Mouse (Mus musculus) neural tube, embryonic 14.5 days (tissue): ENCODE data around the gene Pjvk. TPM values are rescaled to one million over a fixed set of nuclear protein-coding genes. Genes with fewer than 3 reads are reported as not detected.

Source experiments
- ATAC-seq: fragments of 200-750 bp; cut with Nextera tagmentation; 2 replicates; pipeline ENCODE4 v1.8.0; 2017; ENCODE audit warnings: low read depth, mild to moderate bottlenecking, moderate TSS enrichment, moderate library complexity
- H3K27ac ChIP-seq: fragments of 300-500 bp; sonication (generic); 2 replicates; pipeline ENCODE4 v1.5.1; 2014; ENCODE audit warnings: low read depth, mild to moderate bottlenecking, control low read depth, low read length, moderate library complexity, mixed read lengths
- H3K27me3 ChIP-seq: fragments of 300-500 bp; sonication (generic); 2 replicates; pipeline ENCODE4 v1.6.1; 2014; ENCODE audit warnings: low read length; ENCODE audit not compliant: control insufficient read depth, insufficient read depth
- H3K36me3 ChIP-seq: fragments of 300-500 bp; sonication (generic); 2 replicates; pipeline ENCODE4 v1.6.1; 2014; ENCODE audit warnings: low read length, mixed read lengths; ENCODE audit not compliant: control insufficient read depth, insufficient read depth
- H3K4me1 ChIP-seq: fragments of 300-500 bp; sonication (generic); 2 replicates; pipeline ENCODE4 v1.6.1; 2014; ENCODE audit warnings: low read length; ENCODE audit not compliant: control insufficient read depth, insufficient read depth
- H3K4me2 ChIP-seq: fragments of 300-500 bp; sonication (generic); 2 replicates; pipeline ENCODE4 v1.6.1; 2014; ENCODE audit warnings: mild to moderate bottlenecking, low read depth, low read length, control low read depth
- H3K4me3 ChIP-seq: fragments of 300-500 bp; sonication (generic); 2 replicates; pipeline ENCODE4 v1.5.1; 2014; ENCODE audit warnings: low read depth, low read length, control low read depth, mixed read lengths
- H3K9ac ChIP-seq: fragments of 300-500 bp; sonication (generic); replicated peaks from 2 replicates; pipeline ENCODE4 v1.6.1; 2014; ENCODE audit warnings: low read depth, mild to moderate bottlenecking, control low read depth, low read length, mixed read lengths
- H3K9me3 ChIP-seq: fragments of 300-500 bp; sonication (generic); 2 replicates; pipeline ENCODE4 v1.6.1; 2016; ENCODE audit warnings: low read length; ENCODE audit not compliant: control insufficient read depth
- WGBS: fragments of 180-500 bp; shearing (Covaris S2); extraction: QIAGEN DNeasy Blood & Tissue Kit; methylation state at CpG from one replicate; pipeline ENCODE4 v1.1.7; 2014; 5-methylcytosine and 5-hydroxymethylcytosine counted together
- polyA plus RNA-seq: library from polyadenylated mRNA; unstranded; fragments of >200 nt; fragmentation: Nextera tagmentation; extraction: Ambion mirVana; gene quantifications from 2 replicates; pipeline ENCODE4 v1.2.1, GENCODE M21; 2014

Pjvk gene
- 0.73 and 0.92 TPM in 2 replicates for polyA plus RNA-seq

DNA sequence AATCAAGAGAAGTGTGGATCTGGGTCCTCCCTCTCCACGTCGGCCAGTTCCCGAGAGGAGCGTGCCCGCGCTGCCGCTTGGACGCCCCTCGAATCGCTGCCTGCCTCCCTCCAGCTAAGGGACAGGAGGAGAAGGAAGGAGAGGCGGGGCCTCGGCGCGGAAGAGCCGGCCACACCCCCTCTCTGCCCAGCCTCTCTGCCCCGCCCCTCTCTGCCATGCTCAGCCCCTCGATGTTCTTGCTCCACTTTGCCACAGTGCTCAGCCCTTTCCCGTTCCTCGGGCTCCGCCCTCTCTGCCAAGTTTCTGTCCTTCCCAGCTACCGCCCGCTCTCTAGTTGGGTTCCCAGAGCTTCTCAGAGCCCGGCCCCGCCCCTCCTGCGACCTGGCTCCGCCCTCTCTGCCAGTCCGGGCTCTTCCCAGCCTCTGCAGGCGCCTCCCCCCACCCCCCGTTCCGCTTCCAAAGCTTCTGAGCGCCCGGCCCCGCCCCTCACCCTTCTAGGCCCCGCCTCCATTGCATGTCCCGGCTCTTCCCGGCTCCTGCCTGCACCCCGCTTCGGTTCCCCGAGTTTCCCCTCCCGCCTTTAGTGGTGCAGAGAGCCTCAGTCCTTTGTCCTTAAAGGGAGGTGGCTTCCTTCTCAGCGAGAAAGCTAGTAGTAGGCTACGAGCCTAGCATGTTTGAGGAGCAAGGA, at the start of gene Pjvk, which contains the start of gene Prkra:
Gene Pjvk (plus strand): TSS at position 594 of the 688 bp plus-strand sequence.
Gene Prkra (minus strand): TSS at position 133 of the 688 bp plus-strand sequence.
- WGBS, result under 1% methylated on average over 42 of the region's 42 CpGs
- peak; percentile 98 for ATAC-seq
- peak within 1 kb of the TSS; percentile 91 for H3K27ac ChIP-seq

DNA sequence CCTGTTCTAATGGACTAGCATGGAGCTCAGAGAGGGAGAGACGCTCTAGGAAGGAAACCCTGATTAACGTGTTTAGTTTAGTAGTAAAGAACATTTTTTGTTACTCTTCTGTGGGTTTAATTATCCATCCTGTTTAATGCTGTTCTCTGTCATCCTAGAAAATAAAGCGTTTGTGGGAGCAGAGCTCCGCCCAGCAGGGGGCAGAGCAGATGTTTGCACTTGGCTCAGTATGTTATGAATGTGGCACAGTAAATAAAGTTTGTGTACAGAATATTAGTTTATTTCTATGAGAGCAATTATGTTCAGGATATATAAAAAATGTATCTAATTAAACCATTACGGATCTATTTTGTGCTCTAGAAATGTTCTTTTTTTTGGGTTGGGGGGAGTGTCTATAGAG, 49.1 kb upstream of the Pjvk start:
- 62% methylated on average over 5 of the region's 5 CpGs for WGBS
- Histone ChIP-seq H3K9me3 (no peaks in the 10 kb centered on the region), H3K27ac (no peak overlapping the region), H3K4me3 (no peak overlapping the region), H3K4me2 (no peak overlapping the region), H3K27me3 (no peaks in the 10 kb centered on the region), H3K9ac (no peak overlapping the region), H3K36me3 (0 out of 2 replicates have a peak, but pooled peaks cover 7% of the 10 kb centered on the region), H3K4me1 (no peaks in the 10 kb centered on the region)
- ATAC-seq, result no peak

More for the DNA sequence above, at the start of gene Pjvk, which contains the start of gene Prkra:
- no peaks in the 10 kb centered on the region for H3K27me3 ChIP-seq
- H3K36me3 ChIP-seq, result no peaks in the 10 kb centered on the region
- H3K4me1 ChIP-seq, result peaks cover 8% of the 10 kb centered on the region
- H3K4me3 ChIP-seq, result peak within 1 kb of the TSS; percentile 79
- peak within 1 kb of the TSS; percentile 81 for H3K9ac ChIP-seq
- no peaks in the 10 kb centered on the region for H3K9me3 ChIP-seq
- H3K4me2 ChIP-seq, result peak within 1 kb of the TSS; percentile 77

DNA sequence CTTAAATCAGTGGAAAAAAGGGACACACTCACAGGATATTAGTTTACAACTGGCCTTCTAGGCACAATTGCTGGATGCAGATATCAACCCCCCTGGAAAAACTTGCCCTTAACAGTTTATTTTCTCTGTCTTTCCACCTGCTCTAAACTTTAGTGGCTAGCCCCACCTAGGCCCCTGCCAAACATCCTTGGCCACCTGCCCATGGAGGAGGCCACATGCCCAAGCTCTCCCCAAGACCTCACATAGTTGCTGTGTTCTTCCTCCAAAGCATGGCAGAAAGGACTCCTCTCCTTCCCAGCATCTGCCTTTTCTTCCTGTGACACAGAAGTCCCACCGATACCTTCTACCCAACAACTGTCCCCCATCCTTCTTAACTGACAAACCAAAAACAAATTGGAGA, 46.0 kb upstream of the Pjvk start:
- WGBS, result 93% methylated on average over 1 of the region's 1 CpGs
- no peak for ATAC-seq
- H3K4me2 ChIP-seq, result no peak overlapping the region
- H3K4me3 ChIP-seq, result no peak overlapping the region
- no peak overlapping the region for H3K27ac ChIP-seq
- H3K4me1 ChIP-seq, result no peaks in the 10 kb centered on the region
- no peaks in the 10 kb centered on the region for H3K9me3 ChIP-seq
- H3K27me3 ChIP-seq, result no peaks in the 10 kb centered on the region
- no peak overlapping the region for H3K9ac ChIP-seq
- no peaks in the 10 kb centered on the region for H3K36me3 ChIP-seq

DNA sequence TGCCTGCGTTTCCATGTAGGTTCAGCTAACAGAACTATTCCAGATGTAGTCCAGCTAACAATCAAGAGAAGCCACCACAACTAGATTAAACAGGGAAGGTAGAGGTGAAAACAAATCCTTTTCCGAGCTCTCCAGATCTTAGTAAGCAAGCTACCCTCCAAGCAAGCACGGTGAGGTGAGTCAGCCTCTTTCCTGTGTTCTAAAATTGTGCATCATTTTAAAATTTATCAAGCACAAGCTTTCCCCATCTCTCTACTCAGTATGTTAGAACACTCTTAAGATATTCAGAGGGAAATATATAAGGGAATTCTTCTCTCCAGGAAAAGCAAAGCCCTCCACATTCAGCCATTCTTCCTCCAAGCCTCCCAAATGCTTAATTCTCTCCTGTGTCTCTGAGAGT, 41.6 kb upstream of the Pjvk start:
- Histone ChIP-seq H3K4me2 (no peak overlapping the region), H3K27me3 (no peaks in the 10 kb centered on the region), H3K9ac (no peak overlapping the region), H3K9me3 (no peaks in the 10 kb centered on the region), H3K27ac (no peak overlapping the region), H3K4me3 (no peak overlapping the region), H3K4me1 (no peaks in the 10 kb centered on the region), H3K36me3 (no peaks in the 10 kb centered on the region)
- ATAC-seq, result no peak
- 88% methylated on average over 3 of the region's 3 CpGs for WGBS

DNA sequence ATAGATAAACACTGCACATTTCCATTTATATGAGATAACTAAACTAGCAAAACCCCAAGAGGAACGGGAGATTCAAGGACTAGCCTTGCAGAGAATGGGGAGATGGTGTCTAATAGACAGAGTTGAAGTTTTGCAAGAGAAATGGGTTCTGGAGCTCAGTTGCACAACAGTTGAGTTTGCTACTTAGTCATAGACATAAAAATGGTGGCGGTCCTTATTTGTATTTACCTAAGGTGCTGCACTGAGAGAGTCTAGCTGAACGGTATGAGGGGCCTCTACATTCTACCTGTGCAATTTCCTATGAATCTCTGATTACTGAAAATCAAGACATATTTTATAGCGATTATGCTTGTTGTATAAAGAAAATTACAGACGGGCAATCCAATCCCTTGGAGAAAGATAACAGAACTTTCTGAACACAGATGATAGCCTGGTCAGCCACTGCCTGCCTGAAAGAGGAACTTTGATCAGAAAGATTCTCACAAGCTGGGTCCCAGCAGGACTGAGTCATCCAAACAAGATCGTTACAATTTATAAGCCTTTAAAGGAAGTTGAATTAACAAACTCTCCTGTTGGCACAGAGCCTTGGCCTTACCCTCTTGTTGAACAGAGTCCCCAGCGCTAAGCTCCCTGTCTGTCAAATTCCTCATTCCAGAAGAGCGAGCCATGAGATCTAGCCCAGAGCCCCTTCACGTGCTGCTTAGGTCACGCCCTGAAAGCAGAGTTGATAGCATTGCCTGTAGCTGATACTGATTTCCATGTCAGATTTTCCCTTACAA, 37.8 kb upstream of the Pjvk start:
- Histone ChIP-seq H3K9ac (no peak overlapping the region), H3K4me1 (no peaks in the 10 kb centered on the region), H3K4me3 (no peak overlapping the region), H3K27me3 (no peaks in the 10 kb centered on the region), H3K4me2 (no peak overlapping the region), H3K36me3 (no peaks in the 10 kb centered on the region), H3K27ac (no peak overlapping the region), H3K9me3 (no peaks in the 10 kb centered on the region)
- ATAC-seq, result no peak
- 86% methylated on average over 10 of the region's 10 CpGs for WGBS

DNA sequence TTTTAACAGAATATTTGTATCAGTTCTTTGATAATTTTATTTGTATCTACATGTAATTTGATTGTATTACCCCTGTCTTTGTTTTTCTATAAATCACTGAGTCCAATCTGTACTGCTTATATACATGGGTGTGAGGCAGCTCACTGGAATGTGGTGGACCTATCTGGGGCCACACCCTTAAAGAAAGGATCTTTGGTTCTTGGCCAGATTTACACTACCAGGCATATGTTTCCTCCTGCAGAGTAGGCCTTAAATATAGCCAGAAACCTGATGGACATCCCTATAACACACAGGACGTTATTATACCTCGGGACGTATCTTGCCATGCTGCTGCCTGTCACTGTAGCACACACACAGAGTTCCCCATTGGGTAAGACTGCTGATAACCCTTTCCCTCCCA, 36.3 kb upstream of the Pjvk start:
- no peak overlapping the region for H3K4me2 ChIP-seq
- no peaks in the 10 kb centered on the region for H3K9me3 ChIP-seq
- H3K27ac ChIP-seq, result no peak overlapping the region
- H3K4me1 ChIP-seq, result no peaks in the 10 kb centered on the region
- no peaks in the 10 kb centered on the region for H3K27me3 ChIP-seq
- H3K9ac ChIP-seq, result no peak overlapping the region
- H3K4me3 ChIP-seq, result no peak overlapping the region
- H3K36me3 ChIP-seq, result no peaks in the 10 kb centered on the region
- no peak for ATAC-seq
- WGBS, result 89% methylated on average over 3 of the region's 3 CpGs

DNA sequence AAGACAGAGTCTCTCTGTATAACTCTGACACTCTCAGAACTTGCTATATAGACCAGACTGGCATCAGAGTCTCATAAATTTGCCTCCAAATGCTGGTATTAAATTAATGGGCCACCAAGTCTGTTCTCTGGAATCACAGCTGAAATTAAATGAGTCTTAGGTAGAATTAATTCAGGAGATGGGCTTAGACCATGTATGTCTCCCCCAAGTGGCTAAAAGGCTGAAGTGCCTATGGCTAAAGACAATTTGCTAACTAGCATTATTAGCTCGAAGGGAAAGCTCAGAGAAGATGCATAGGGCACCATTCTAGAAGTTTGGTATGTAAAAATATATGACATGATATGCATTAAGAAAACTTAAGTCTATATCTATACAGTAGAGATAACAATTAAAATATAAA, 30.2 kb upstream of the Pjvk start:
- 31% methylated on average over 1 of the region's 1 CpGs for WGBS
- peak; percentile 46; the same call in 1 of the 2 replicates for ATAC-seq
- H3K27me3 ChIP-seq, result no peaks in the 10 kb centered on the region
- no peaks in the 10 kb centered on the region for H3K4me1 ChIP-seq
- H3K27ac ChIP-seq, result no peak overlapping the region
- H3K9me3 ChIP-seq, result no peaks in the 10 kb centered on the region
- no peak overlapping the region for H3K4me3 ChIP-seq
- no peaks in the 10 kb centered on the region for H3K36me3 ChIP-seq
- H3K4me2 ChIP-seq, result no peak overlapping the region
- H3K9ac ChIP-seq, result no peak overlapping the region

DNA sequence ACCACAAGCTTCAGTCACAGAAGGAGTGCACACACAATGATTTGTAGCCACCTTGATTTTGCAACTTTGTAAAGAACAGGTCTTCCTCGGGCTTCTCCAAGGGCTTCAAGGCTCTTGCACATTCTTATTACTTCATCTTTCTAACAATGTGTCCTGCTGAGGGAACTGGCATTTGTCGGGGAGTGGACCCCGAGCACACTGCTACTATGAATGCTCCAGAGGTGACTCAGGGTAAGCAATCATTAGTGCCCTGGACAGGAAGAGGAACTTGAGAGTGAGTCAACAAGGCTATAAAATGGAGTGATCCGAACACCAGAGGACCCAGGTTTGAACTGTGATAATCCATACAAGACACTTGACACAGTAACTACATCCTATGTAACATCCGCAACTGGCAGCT, 28.1 kb upstream of the Pjvk start:
- Histone ChIP-seq H3K4me2 (no peak overlapping the region), H3K4me3 (no peak overlapping the region), H3K36me3 (no peaks in the 10 kb centered on the region), H3K4me1 (no peaks in the 10 kb centered on the region), H3K9ac (no peak overlapping the region), H3K27ac (no peak overlapping the region), H3K27me3 (no peaks in the 10 kb centered on the region), H3K9me3 (no peaks in the 10 kb centered on the region)
- ATAC-seq, result no peak
- 91% methylated on average over 5 of the region's 5 CpGs for WGBS

DNA sequence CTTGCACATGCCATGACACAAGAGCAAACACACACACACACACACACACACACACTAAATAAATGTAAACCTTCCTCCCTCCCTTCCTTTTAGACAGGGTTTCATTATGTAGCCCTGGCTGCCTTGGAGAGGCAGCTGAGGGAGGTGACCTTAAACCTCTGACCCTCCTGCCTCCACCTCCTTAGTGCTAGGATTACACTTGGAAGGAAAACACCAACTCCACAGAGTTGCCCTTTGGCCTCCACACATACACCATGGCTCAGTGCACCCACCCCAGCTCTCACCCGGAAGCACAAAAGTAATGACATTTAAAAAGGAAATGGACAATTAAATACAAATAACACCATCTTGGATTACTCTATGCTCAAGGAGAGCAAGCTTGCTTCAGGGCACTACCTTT, 26.6 kb upstream of the Pjvk start:
- Histone ChIP-seq H3K27ac (no peak overlapping the region), H3K9me3 (no peaks in the 10 kb centered on the region), H3K4me3 (no peak overlapping the region), H3K4me2 (no peak overlapping the region), H3K27me3 (no peaks in the 10 kb centered on the region), H3K4me1 (no peaks in the 10 kb centered on the region), H3K36me3 (no peaks in the 10 kb centered on the region), H3K9ac (no peak overlapping the region)
- WGBS, result 70% methylated on average over 1 of the region's 1 CpGs
- ATAC-seq, result no peak
